In genomic region chr11:83065441-83066344, GRCm38 (mm10) we compare ENCODE assay signal across 12 mouse cellular contexts. TPM values are rescaled to one million over a fixed set of nuclear protein-coding genes. Genes with fewer than 3 reads are reported as not detected.
DNase-seq lines count a peak whose midpoint lies in the region; ATAC-seq and TF ChIP-seq lines count a peak whose summit lies in the region.
"Had no signal": no experiment of that assay in that cellular context is flagged by ENCODE, and none has a peak within 500 bp of the region (broad histone marks: within the 10 kb centered on the region; RNA-seq: fewer than 3 reads in every experiment).

No protein-coding gene starts in this region.

- H3K9me3 ChIP-seq in heart, embryonic 16.5 days (replicated peaks; ENCODE audit: control insufficient read depth, low read length): 0 out of 2 replicates have a peak, but pooled peaks cover 3% of the 10 kb centered on the region
- no peaks in the 10 kb centered on the region for H3K9me3 ChIP-seq in hindbrain, embryonic 16.5 days (ENCODE audit: control insufficient read depth, low read length)
- H3K9me3 ChIP-seq in hindbrain, embryonic 13.5 days: no peaks in the 10 kb centered on the region
- H3K9me3 ChIP-seq: lung, embryonic 15.5 days; neural tube, embryonic 12.5 days had no signal

- H3K4me2 ChIP-seq in heart, embryonic 16.5 days (ENCODE audit: low read depth, low read length): peak overlapping the region; percentile 58
- no peak overlapping the region for H3K4me2 ChIP-seq in hindbrain, embryonic 16.5 days (ENCODE audit: low read length)
- no peak overlapping the region for H3K4me2 ChIP-seq in hindbrain, embryonic 13.5 days
- H3K4me2 ChIP-seq: lung, embryonic 15.5 days; neural tube, embryonic 12.5 days had no signal

- TF ChIP-seq POLR2A in bone marrow, adult 2 months (IDR thresholded peaks at IDR 0.05; ENCODE audit: borderline replicate concordance, control insufficient read depth, low read depth, low read length): no peak

- no peaks in the 10 kb centered on the region for H3K27me3 ChIP-seq in heart, embryonic 16.5 days (ENCODE audit: control insufficient read depth, insufficient read depth, low read length)
- no peaks in the 10 kb centered on the region for H3K27me3 ChIP-seq in hindbrain, embryonic 16.5 days (replicated peaks; ENCODE audit: control insufficient read depth, insufficient read depth, low read length)
- peaks cover 7% of the 10 kb centered on the region; the same call in 1 of the 2 replicates for H3K27me3 ChIP-seq in hindbrain, embryonic 13.5 days
- H3K27me3 ChIP-seq: lung, embryonic 15.5 days; neural tube, embryonic 12.5 days had no signal

- no peak for DNase-seq in heart, postnatal 4 days
- DNase-seq in B cell, adult 2 months: peak; percentile 5 to 21
- no peak for DNase-seq in urinary bladder, adult 2 months (ENCODE audit: low spot score)

- H3K4me3 ChIP-seq in heart, embryonic 16.5 days (ENCODE audit: low read length): peak overlapping the region; percentile 47
- H3K4me3 ChIP-seq in bone marrow, adult 2 months (replicated peaks; ENCODE audit: control insufficient read depth, low read depth, low read length): peak overlapping the region; percentile 80
- no peak overlapping the region for H3K4me3 ChIP-seq in hindbrain, embryonic 16.5 days (ENCODE audit: low read length)
- no peak overlapping the region for H3K4me3 ChIP-seq in hindbrain, embryonic 13.5 days
- H3K4me3 ChIP-seq: lung, embryonic 15.5 days; neural tube, embryonic 12.5 days had no signal

- no peak for ATAC-seq in heart, embryonic 16.5 days (replicated peaks; ENCODE audit: extremely low read depth, insufficient read depth, low FRiP score)
- 0 out of 2 replicates have a peak, but pooled peaks have one; percentile 2 for ATAC-seq in monocyte, adult 5-6 weeks (replicated peaks; ENCODE audit: insufficient number of reproducible peaks, low FRiP score, low TSS enrichment, poor library complexity, severe bottlenecking)
- ATAC-seq in hindbrain, embryonic 16.5 days: no peak
- no peak for ATAC-seq in hindbrain, embryonic 13.5 days (ENCODE audit: low FRiP score)
- ATAC-seq: Patski had no signal

- peak overlapping the region; percentile 42; the same call in 1 of the 2 replicates for H3K9ac ChIP-seq in heart, embryonic 16.5 days (ENCODE audit: low read length)
- no peak overlapping the region for H3K9ac ChIP-seq in hindbrain, embryonic 16.5 days (ENCODE audit: low read depth, low read length)
- no peak overlapping the region for H3K9ac ChIP-seq in hindbrain, embryonic 13.5 days
- H3K9ac ChIP-seq: lung, embryonic 15.5 days; neural tube, embryonic 12.5 days had no signal

- WGBS in heart, embryonic 16.5 days: 19% methylated on average over 6 of the region's 6 CpGs
- 8% methylated on average over 6 of the region's 6 CpGs for WGBS in bone marrow, adult 2 months
- 30% methylated on average over 6 of the region's 6 CpGs for WGBS in hindbrain, embryonic 16.5 days
- 34% methylated on average over 6 of the region's 6 CpGs for WGBS in hindbrain, embryonic 13.5 days

- TF ChIP-seq CTCF in bone marrow, adult 2 months (IDR thresholded peaks at IDR 0.05; ENCODE audit: control insufficient read depth, insufficient read depth, low read length): no peak

- H3K36me3 ChIP-seq in heart, embryonic 16.5 days (ENCODE audit: control insufficient read depth, insufficient read depth): no peaks in the 10 kb centered on the region
- H3K36me3 ChIP-seq in hindbrain, embryonic 16.5 days (ENCODE audit: control insufficient read depth, insufficient read depth, low read length): no peaks in the 10 kb centered on the region
- no peaks in the 10 kb centered on the region for H3K36me3 ChIP-seq in hindbrain, embryonic 13.5 days
- H3K36me3 ChIP-seq: lung, embryonic 15.5 days; neural tube, embryonic 12.5 days had no signal

- H3K4me1 ChIP-seq in heart, embryonic 16.5 days (ENCODE audit: control insufficient read depth, insufficient read depth, low read length): peaks cover 3% of the 10 kb centered on the region; the same call in 1 of the 2 replicates
- H3K4me1 ChIP-seq in bone marrow, adult 2 months (ENCODE audit: control insufficient read depth, insufficient read depth, low read length): peaks cover 1% of the 10 kb centered on the region
- H3K4me1 ChIP-seq in hindbrain, embryonic 16.5 days (ENCODE audit: control insufficient read depth, insufficient read depth, low read depth, low read length): no peaks in the 10 kb centered on the region
- no peaks in the 10 kb centered on the region for H3K4me1 ChIP-seq in hindbrain, embryonic 13.5 days (replicated peaks)
- H3K4me1 ChIP-seq: lung, embryonic 15.5 days; neural tube, embryonic 12.5 days had no signal

- peak overlapping the region; percentile 56 for H3K27ac ChIP-seq in heart, embryonic 16.5 days (ENCODE audit: low read length)
- H3K27ac ChIP-seq in bone marrow, adult 2 months (ENCODE audit: control insufficient read depth, insufficient read depth, low read depth, low read length, poor library complexity): peak overlapping the region; percentile 90
- no peak overlapping the region for H3K27ac ChIP-seq in hindbrain, embryonic 16.5 days (ENCODE audit: low read depth, low read length)
- no peak overlapping the region for H3K27ac ChIP-seq in hindbrain, embryonic 13.5 days
- H3K27ac ChIP-seq: lung, embryonic 15.5 days; neural tube, embryonic 12.5 days had no signal

RNA-seq across cellular contexts. Expression of gene Slfn2, which starts 0.8 kb away (rescaled TPM):
- polyA plus RNA-seq in heart, embryonic 16.5 days (2015; fragmentation: Nextera tagmentation; extraction: Ambion mirVana): 4.3 and 7.9 TPM in 2 replicates
- total RNA-seq in heart, postnatal 4 days (2021): 1 to 10 TPM; 1.7 to 1.8 TPM
- polyA plus RNA-seq in bone marrow, adult 2 months (2011; ENCODE audit: insufficient read depth, insufficient read length, low replicate concordance, missing spikeins): 101 and 262 TPM in 2 replicates
- total RNA-seq in monocyte, adult 5-6 weeks (2017): 546 to 771 TPM (median 642 TPM) in 3 replicates
- 1.3 TPM in 2 replicates for polyA plus RNA-seq in hindbrain, embryonic 16.5 days (2015; fragmentation: Nextera tagmentation; extraction: Ambion mirVana)
- 13.5 and 13.8 TPM in 2 replicates for polyA plus RNA-seq in urinary bladder, adult 2 months (2012; rRNA removed)
- polyA plus RNA-seq in hindbrain, embryonic 13.5 days (2015; fragmentation: Nextera tagmentation; extraction: Ambion mirVana): 1.3 TPM in 2 replicates

RNA-seq across cellular contexts. Expression of gene Slfn8, which starts 45.1 kb away (rescaled TPM):
- polyA plus RNA-seq in heart, embryonic 16.5 days (2015; fragmentation: Nextera tagmentation; extraction: Ambion mirVana): 0.69 and 1.6 TPM in 2 replicates
- under 1 TPM; 0.43 TPM for total RNA-seq in heart, postnatal 4 days (2021)
- 6.5 and 13.7 TPM in 2 replicates for polyA plus RNA-seq in bone marrow, adult 2 months (2011; ENCODE audit: insufficient read depth, insufficient read length, low replicate concordance, missing spikeins)
- 32.7 to 79.3 TPM (median 34.1 TPM) in 3 replicates for total RNA-seq in monocyte, adult 5-6 weeks (2017)
- polyA plus RNA-seq in hindbrain, embryonic 16.5 days (2015; fragmentation: Nextera tagmentation; extraction: Ambion mirVana): 0.14 and 0.37 TPM in 2 replicates
- polyA plus RNA-seq in urinary bladder, adult 2 months (2012; rRNA removed): 3.0 and 3.8 TPM in 2 replicates
- polyA plus RNA-seq in hindbrain, embryonic 13.5 days (2015; fragmentation: Nextera tagmentation; extraction: Ambion mirVana): 0.10 and 0.35 TPM in 2 replicates
- polyA plus RNA-seq: neural tube, embryonic 12.5 days had no signal

RNA-seq across cellular contexts. Expression of gene Slfn1, which starts 51.0 kb away (rescaled TPM):
- 0.27 and 0.32 TPM in 2 replicates for polyA plus RNA-seq in heart, embryonic 16.5 days (2015; fragmentation: Nextera tagmentation; extraction: Ambion mirVana)
- under 1 TPM in 1 of 2 experiments, not detected in 1; 0.14 TPM for total RNA-seq in heart, postnatal 4 days (2021)
- polyA plus RNA-seq in bone marrow, adult 2 months (2011; ENCODE audit: insufficient read depth, insufficient read length, low replicate concordance, missing spikeins): 12.4 and 57.6 TPM in 2 replicates
- 23.8 to 42.1 TPM (median 29.4 TPM) in 3 replicates for total RNA-seq in monocyte, adult 5-6 weeks (2017)
- polyA plus RNA-seq in hindbrain, embryonic 16.5 days (2015; fragmentation: Nextera tagmentation; extraction: Ambion mirVana): 0.08 TPM in 1 of 2 replicates, not detected in the other
- 1.1 and 1.7 TPM in 2 replicates for polyA plus RNA-seq in urinary bladder, adult 2 months (2012; rRNA removed)
- not detected in 2 replicates for polyA plus RNA-seq in hindbrain, embryonic 13.5 days (2015; fragmentation: Nextera tagmentation; extraction: Ambion mirVana)
- polyA plus RNA-seq: neural tube, embryonic 12.5 days; Patski; testis, adult 2 months had no signal

Comparison
In these comparisons a context has a peak if more than half of its experiments do, and no peak if none do; other contexts are left out.
1. H3K27ac ChIP-seq: peak in heart, embryonic 16.5 days (single experiment) and bone marrow, adult 2 months (single experiment); none in hindbrain, embryonic 16.5 days (single experiment) and hindbrain, embryonic 13.5 days (single experiment).
2. H3K4me3 ChIP-seq: peak in heart, embryonic 16.5 days (single experiment) and bone marrow, adult 2 months (single experiment); none in hindbrain, embryonic 16.5 days (single experiment) and hindbrain, embryonic 13.5 days (single experiment).
3. DNase-seq: peak in B cell, adult 2 months (2 of 2); none in heart, postnatal 4 days (single experiment) and urinary bladder, adult 2 months (single experiment).